Mouse (Mus musculus) lung, embryonic 14.5 days (tissue): ENCODE results near the gene Olfr550. TPM values are rescaled to one million over a fixed set of nuclear protein-coding genes. Genes with fewer than 3 reads are reported as not detected.

Experiments used
- ATAC-seq: fragments of 200-750 bp; cut with Nextera tagmentation; 2 replicates; pipeline ENCODE4 v1.8.0; 2017; ENCODE audit warnings: mild to moderate bottlenecking, moderate TSS enrichment, moderate library complexity; ENCODE audit not compliant: insufficient read depth
- DNase-seq: peaks from one replicate; pipeline ENCODE4 v3.0.0-alpha.2; 2015
- H3K27ac ChIP-seq: fragments of 300-500 bp; sonication (generic); 2 replicates; pipeline ENCODE4 v1.5.1; 2014; ENCODE audit warnings: low read depth, mild to moderate bottlenecking, moderate library complexity
- H3K27me3 ChIP-seq: fragments of 300-500 bp; sonication (generic); 2 replicates; pipeline ENCODE4 v1.6.1; 2014; ENCODE audit warnings: low read length, control low read depth; ENCODE audit not compliant: insufficient read depth
- H3K36me3 ChIP-seq: fragments of 300-500 bp; sonication (generic); 2 replicates; pipeline ENCODE4 v1.6.1; 2014; ENCODE audit warnings: control low read depth; ENCODE audit not compliant: insufficient read depth
- H3K4me1 ChIP-seq: fragments of 300-500 bp; sonication (generic); 2 replicates; pipeline ENCODE4 v1.6.1; 2014; ENCODE audit warnings: antibody characterized with exemption, control low read depth; ENCODE audit not compliant: insufficient read depth
- H3K4me2 ChIP-seq: fragments of 300-500 bp; sonication (generic); 2 replicates; pipeline ENCODE4 v1.6.1; 2014; ENCODE audit warnings: mild to moderate bottlenecking
- H3K4me3 ChIP-seq: fragments of 300-500 bp; sonication (generic); 2 replicates; pipeline ENCODE4 v1.5.1; 2014; ENCODE audit warnings: low read depth, low read length
- H3K9ac ChIP-seq: fragments of 300-500 bp; sonication (generic); 2 replicates; pipeline ENCODE4 v1.6.1; 2014
- H3K9me3 ChIP-seq: fragments of 300-500 bp; sonication (generic); 2 replicates; pipeline ENCODE4 v1.6.1; 2016; ENCODE audit warnings: low read depth, low read length, control low read depth
- CTCF ChIP-seq: IDR thresholded peaks from 2 replicates; pipeline ENCODE4 v1.5.1; 2016; ENCODE audit warnings: antibody characterized with exemption, low read depth
- WGBS: fragments of 180-500 bp; shearing (Covaris S2); extraction: QIAGEN DNeasy Blood & Tissue Kit; methylation state at CpG from one replicate; pipeline ENCODE4 v1.1.7; 2014; 5-methylcytosine and 5-hydroxymethylcytosine counted together
- polyA plus RNA-seq: library from polyadenylated mRNA; unstranded; fragments of >200 nt; fragmentation: Nextera tagmentation; extraction: Ambion mirVana; gene quantifications from 2 replicates; pipeline ENCODE4 v1.2.1, GENCODE M21; 2014

The Olfr550 gene
- polyA plus RNA-seq, 1 experiment from 2014 or later = not detected

DNA sequence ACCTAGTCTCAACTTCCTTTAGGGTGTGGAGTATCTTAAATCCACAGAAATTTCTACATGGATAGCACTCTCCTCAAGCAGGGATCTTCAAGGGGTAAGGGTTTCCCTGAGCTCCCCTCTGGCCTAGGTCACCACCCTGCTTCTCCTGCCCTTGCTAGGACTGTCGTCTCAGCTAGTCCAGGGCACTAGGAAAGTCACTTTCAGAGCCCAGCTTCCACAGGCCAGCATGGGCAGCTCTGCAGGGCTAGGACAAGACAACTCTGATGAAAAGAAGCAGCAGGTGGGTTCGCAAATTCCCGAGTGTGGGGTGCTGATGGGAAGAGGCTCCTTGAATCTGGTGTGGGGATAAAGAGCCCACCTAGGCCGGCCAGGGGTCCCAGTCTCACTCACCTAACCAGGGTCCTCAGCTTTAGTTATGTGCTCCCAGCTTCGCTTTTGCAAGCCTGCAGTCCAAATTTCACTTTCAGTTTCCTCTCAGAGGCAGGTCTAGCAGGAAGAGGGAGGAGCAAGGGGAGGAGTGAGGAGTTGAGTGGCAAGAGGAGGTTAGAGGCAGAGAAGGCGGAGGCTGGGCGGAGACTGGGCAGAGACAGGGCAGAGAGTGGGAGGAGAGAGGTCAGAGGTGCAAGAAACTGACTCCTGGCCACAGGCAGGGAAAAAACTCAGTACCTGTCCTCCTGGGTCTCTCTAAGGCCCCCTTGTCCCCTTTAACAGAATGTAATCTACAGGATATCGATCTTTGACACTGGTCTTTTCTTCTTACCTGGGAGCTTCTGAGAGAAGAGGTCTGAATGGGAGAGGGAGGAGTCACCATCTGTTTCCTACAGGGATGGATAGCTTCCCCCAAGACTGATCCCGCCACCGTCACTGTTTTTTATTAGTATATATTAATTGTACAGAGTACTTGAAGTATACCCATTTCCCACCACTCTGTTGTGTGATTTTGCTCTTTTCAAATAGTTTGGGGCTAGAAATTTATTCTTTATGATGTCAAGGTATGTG lies 5.9 kb upstream of the Olfr550 start, which contains the start of gene Trim21:
TSS of gene Trim21 (minus strand) at position 488 of the 999 bp plus-strand sequence.
- Histone ChIP-seq H3K4me2 (peak within 1 kb of the TSS; percentile 69), H3K27ac (no peak within 1 kb of the TSS), H3K36me3 (no peaks in the 10 kb centered on the region), H3K4me3 (peak within 1 kb of the TSS; percentile 48), H3K9ac (peak within 1 kb of the TSS; percentile 49), H3K9me3 (no peaks in the 10 kb centered on the region), H3K4me1 (no peaks in the 10 kb centered on the region), H3K27me3 (no peaks in the 10 kb centered on the region)
- ATAC-seq (peak; percentile 99), DNase-seq (peak; percentile 83)
- 19% methylated on average over 10 of the region's 10 CpGs for WGBS
- no peak for TF ChIP-seq CTCF

DNA sequence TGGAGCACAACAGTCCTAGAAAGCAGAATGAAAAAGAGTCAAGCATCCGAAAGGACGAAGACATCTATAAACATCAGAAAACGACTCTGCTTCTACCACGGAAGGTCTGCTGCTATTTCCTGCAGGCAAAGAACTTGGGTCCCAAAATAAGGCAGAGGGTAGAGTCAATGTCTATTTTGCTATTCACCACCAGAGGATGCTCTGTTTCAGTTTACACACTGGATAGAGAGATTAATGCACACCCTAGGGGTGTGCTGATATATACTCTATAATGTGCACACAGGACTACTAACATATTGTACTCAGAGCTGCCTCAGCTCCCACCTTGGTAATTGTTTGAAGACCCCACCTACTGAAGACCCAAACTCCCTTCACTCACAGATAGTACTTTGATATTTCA lies 5.0 kb upstream of the Olfr550 start:
- DNase-seq (no peak), ATAC-seq (no peak)
- 63% methylated on average over 4 of the region's 4 CpGs for WGBS
- no peak overlapping the region for H3K27ac ChIP-seq
- H3K4me3 ChIP-seq = no peak overlapping the region
- H3K27me3 ChIP-seq = no peaks in the 10 kb centered on the region
- no peaks in the 10 kb centered on the region for H3K9me3 ChIP-seq
- no peak overlapping the region for H3K4me2 ChIP-seq
- TF ChIP-seq CTCF = no peak
- H3K36me3 ChIP-seq = no peaks in the 10 kb centered on the region
- H3K9ac ChIP-seq = no peak overlapping the region
- no peaks in the 10 kb centered on the region for H3K4me1 ChIP-seq

DNA sequence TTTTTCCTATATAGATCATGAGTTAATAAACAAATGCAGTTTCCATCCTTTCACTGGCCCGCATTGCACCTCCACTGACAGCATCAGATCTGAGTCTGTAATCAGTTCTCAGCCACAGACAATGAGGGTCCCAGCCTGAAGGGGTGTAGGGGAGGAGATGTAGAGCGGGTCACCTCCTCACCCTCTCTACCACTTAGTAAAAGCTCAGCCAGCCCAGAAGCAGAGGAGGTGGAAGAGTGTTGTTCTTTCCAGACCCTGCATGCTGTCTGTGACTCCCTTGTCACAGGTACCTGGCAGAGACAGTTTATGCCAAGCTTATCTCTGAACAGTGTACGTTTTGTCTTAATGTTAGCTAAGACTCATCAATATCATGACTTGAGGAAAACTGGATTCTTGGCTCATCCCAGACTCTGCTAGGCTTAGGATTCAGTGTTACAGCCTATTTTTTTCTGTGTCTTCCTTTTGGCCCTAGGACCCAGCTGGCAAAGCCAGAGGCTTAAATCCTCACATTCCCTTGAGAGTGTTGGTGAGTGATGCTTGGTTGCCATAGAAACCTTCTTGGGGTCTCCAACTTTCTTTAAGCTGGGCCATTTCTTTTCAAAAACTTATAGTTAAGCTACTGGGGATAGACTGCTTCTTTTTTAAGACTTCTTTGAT lies 2.1 kb downstream of the Olfr550 start:
- no peaks in the 10 kb centered on the region for H3K36me3 ChIP-seq
- H3K9ac ChIP-seq = no peak overlapping the region
- no peaks in the 10 kb centered on the region for H3K9me3 ChIP-seq
- no peak overlapping the region for H3K4me2 ChIP-seq
- no peaks in the 10 kb centered on the region for H3K27me3 ChIP-seq
- no peaks in the 10 kb centered on the region for H3K4me1 ChIP-seq
- no peak for TF ChIP-seq CTCF
- no peak overlapping the region for H3K27ac ChIP-seq
- DNase-seq (peak; percentile 7), ATAC-seq (no peak)
- no peak overlapping the region for H3K4me3 ChIP-seq
- WGBS = 45% methylated on average over 3 of the region's 3 CpGs

DNA sequence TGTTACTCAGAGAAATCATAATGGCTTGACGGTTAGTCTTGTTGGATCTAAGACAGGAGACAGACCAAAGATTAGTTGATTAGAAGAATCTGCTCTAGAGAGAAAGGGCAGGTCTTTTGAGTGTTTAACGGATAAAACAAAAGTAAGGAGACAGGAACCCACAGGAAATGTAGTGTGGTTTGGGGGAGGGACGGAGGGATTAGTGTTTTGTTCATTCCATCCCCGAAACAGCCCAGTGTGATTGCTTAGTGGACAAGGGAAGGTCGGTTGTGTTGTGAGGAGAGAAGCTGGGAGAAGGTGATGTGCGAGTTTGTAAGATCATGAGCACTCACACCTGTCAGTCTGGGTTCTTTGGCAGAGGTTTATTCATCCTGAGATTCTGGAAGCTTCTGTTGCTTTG lies 4.8 kb downstream of the Olfr550 start:
- DNase-seq (no peak), ATAC-seq (no peak)
- Histone ChIP-seq H3K9me3 (no peaks in the 10 kb centered on the region), H3K27me3 (no peaks in the 10 kb centered on the region), H3K4me3 (no peak overlapping the region), H3K4me1 (no peaks in the 10 kb centered on the region), H3K9ac (no peak overlapping the region), H3K36me3 (no peaks in the 10 kb centered on the region), H3K27ac (no peak overlapping the region), H3K4me2 (no peak overlapping the region)
- 58% methylated on average over 6 of the region's 6 CpGs for WGBS
- TF ChIP-seq CTCF = no peak

DNA sequence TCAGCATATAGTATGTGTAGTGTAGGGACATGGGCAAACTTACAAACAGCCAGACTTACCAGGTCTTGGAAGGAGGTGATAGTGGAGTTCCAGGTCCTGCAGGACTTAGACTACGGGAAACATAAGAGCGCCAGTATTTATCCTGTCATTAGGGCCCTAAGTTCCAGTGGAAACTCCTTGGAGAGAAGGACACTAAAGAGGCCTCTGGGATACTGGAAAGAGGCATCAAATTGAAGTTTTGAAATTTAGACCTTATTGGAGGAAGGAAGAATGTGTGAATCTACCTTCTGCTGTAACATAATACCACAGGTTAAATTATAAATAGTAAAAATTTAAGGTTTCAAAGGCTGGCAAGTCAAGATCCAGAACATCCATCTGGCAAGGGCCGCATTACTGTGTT lies 20.5 kb downstream of the Olfr550 start, which contains the start of gene Olfr551:
TSS of gene Olfr551 (minus strand) at position 101 of the 400 bp plus-strand sequence.
- ATAC-seq = no peak
- H3K4me3 ChIP-seq = no peak within 1 kb of the TSS
- TF ChIP-seq CTCF = no peak

DNA sequence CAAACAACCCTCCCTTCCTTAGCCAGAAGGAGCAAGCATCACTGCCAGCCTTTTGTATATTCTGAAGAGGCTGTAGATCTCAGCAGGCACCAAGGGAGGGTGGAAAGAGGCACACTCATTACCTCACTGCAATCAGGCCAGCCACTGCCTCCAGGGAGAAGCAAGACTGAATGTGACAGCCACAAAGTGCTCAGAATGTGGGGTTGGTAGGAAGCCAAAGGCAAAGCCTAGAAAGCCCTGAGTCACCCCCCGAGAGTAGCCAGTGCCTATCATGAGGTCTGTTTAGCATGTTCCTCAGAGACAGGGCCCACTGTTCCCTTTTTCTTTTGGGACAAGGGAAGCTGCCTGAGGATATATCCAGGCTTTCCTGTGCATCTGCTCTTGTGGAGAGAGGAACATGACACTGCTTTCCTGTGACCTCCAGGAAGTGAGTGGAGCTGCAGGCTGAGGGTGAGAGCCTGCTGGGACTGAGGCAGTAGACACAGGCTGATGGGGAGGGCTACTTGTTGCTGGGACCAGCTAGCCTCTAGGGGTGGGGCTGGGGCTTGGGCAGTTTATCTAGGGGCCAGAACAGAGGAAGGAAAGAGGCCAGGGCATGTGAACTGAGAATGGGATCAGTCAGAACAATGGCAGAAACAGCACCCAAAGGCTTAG lies 26.3 kb downstream of the Olfr550 start, which contains the start of gene Olfr552:
TSS of gene Olfr552 (plus strand) at position 393 of the 654 bp plus-strand sequence.
- no peaks in the 10 kb centered on the region for H3K27me3 ChIP-seq
- no peak within 1 kb of the TSS for H3K27ac ChIP-seq
- TF ChIP-seq CTCF = no peak
- DNase-seq (no peak), ATAC-seq (no peak)
- no peaks in the 10 kb centered on the region for H3K4me1 ChIP-seq
- H3K9ac ChIP-seq = no peak within 1 kb of the TSS
- no peaks in the 10 kb centered on the region for H3K36me3 ChIP-seq
- no peaks in the 10 kb centered on the region for H3K9me3 ChIP-seq
- no peak within 1 kb of the TSS for H3K4me2 ChIP-seq
- no peak within 1 kb of the TSS for H3K4me3 ChIP-seq
- WGBS = 50% methylated on average over 1 of the region's 1 CpGs

More for the DNA sequence above, 20.5 kb downstream of the Olfr550 start, which contains the start of gene Olfr551:
- Histone ChIP-seq H3K9ac (no peak within 1 kb of the TSS), H3K4me1 (no peaks in the 10 kb centered on the region), H3K27ac (no peak within 1 kb of the TSS), H3K36me3 (no peaks in the 10 kb centered on the region), H3K27me3 (no peaks in the 10 kb centered on the region), H3K4me2 (no peak within 1 kb of the TSS), H3K9me3 (no peaks in the 10 kb centered on the region)
- no peak for DNase-seq
- WGBS = 85% methylated on average over 3 of the region's 3 CpGs
